Mouse (Mus musculus) liver, adult 2 months (tissue): ENCODE data around the gene Cgref1. TPM values are rescaled to one million over a fixed set of nuclear protein-coding genes. Genes with fewer than 3 reads are reported as not detected.

Experiments used
- DNase-seq: peaks from one replicate; pipeline ENCODE4 v3.0.0-alpha.2; 2011; ENCODE audit warnings: low read depth, low spot score; ENCODE audit errors: extremely low read depth
- H3K27ac ChIP-seq: fragments of 200-500 bp; replicated peaks from 2 replicates; pipeline ENCODE4 v1.5.1; 2012; ENCODE audit warnings: low read depth, mild to moderate bottlenecking, control low read depth, inconsistent platforms, low read length; ENCODE audit not compliant: insufficient read depth
- H3K27me3 ChIP-seq: fragments of 200-500 bp; 2 replicates; pipeline ENCODE4 v1.6.1; 2012; ENCODE audit warnings: mild to moderate bottlenecking, moderate library complexity, low read length, inconsistent platforms; ENCODE audit not compliant: control insufficient read depth, insufficient read depth
- H3K36me3 ChIP-seq: fragments of 200-500 bp; 2 replicates; pipeline ENCODE4 v1.6.1; 2012; ENCODE audit warnings: low read length, inconsistent platforms; ENCODE audit not compliant: control insufficient read depth, insufficient read depth
- H3K4me1 ChIP-seq: fragments of 200-500 bp; 2 replicates; pipeline ENCODE4 v1.6.1; 2011; ENCODE audit warnings: low read length; ENCODE audit not compliant: control insufficient read depth, insufficient read depth
- H3K4me3 ChIP-seq: fragments of 200-500 bp; 2 replicates; pipeline ENCODE4 v1.5.1; 2011; ENCODE audit warnings: low read depth, mild to moderate bottlenecking, control low read depth, low read length, moderate library complexity; ENCODE audit not compliant: insufficient read depth
- H3K79me2 ChIP-seq: fragments of 200-500 bp; 2 replicates; pipeline ENCODE4 v1.6.1; 2012; ENCODE audit warnings: inconsistent platforms, mild to moderate bottlenecking, low read length, moderate library complexity; ENCODE audit not compliant: control insufficient read depth, insufficient read depth
- H3K9ac ChIP-seq: fragments of 200-500 bp; 2 replicates; pipeline ENCODE4 v1.6.1; 2012; ENCODE audit warnings: low read depth, mild to moderate bottlenecking, control low read depth, inconsistent platforms, low read length
- CTCF ChIP-seq: fragments of 200-500 bp; IDR thresholded peaks from 2 replicates; pipeline ENCODE4 v1.5.1; 2011; ENCODE audit warnings: low read depth, low read length, control low read depth
- POLR2A ChIP-seq: fragments of 200-500 bp; IDR thresholded peaks from 2 replicates; pipeline ENCODE4 v1.6.1; 2011; ENCODE audit warnings: low read length, control low read depth; ENCODE audit not compliant: insufficient read depth; ENCODE audit errors: extremely low read depth
- WGBS: fragments of 180-500 bp; shearing (Covaris S2); methylation state at CpG from one replicate; pipeline ENCODE4 v1.1.7; 2018; 5-methylcytosine and 5-hydroxymethylcytosine counted together
- polyA plus RNA-seq: library from polyadenylated mRNA; depleted of rRNA; stranded (reverse); fragments of >200 nt; gene quantifications from 2 replicates; pipeline ENCODE4 v1.2.3, GENCODE M21; 2012
- total RNA-seq: library from RNA; depleted of rRNA; stranded (reverse); fragments of >200 nt; gene quantifications from 2 replicates; pipeline ENCODE4 v1.2.3, GENCODE M21; 2014

Cgref1 gene
- total and polyA plus RNA-seq, 2 experiments: 0.28 to 0.74 TPM

DNA sequence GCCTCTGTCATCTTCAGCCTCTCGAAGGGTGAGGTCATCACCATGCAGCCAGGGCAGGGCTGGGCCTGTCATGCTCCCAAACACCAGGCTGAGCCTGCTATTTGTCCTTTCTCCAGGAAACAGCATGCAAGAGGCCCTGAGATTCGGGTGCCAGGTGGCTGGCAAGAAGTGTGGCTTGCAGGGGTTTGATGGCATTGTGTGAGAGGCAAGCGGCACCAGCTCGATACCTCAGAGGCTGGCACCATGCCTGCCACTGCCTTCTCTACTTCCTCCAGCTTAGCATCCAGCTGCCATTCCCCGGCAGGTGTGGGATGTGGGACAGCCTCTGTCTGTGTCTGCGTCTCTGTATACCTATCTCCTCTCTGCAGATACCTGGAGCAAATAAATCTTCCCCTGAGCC is 14.5 kb downstream of the Cgref1 start:
- Histone ChIP-seq H3K4me3 (no peak overlapping the region), H3K27me3 (no peaks in the 10 kb centered on the region), H3K79me2 (peaks cover 4% of the 10 kb centered on the region; the same call in 1 of the 2 replicates), H3K4me1 (peaks cover 16% of the 10 kb centered on the region), H3K36me3 (peaks cover 33% of the 10 kb centered on the region; the same call in 1 of the 2 replicates), H3K27ac (no peak overlapping the region), H3K9ac (no peak overlapping the region)
- 81% methylated on average over 6 of the region's 6 CpGs for WGBS
- DNase-seq: no peak
- no peak for TF ChIP-seq POLR2A
- TF ChIP-seq CTCF: no peak

DNA sequence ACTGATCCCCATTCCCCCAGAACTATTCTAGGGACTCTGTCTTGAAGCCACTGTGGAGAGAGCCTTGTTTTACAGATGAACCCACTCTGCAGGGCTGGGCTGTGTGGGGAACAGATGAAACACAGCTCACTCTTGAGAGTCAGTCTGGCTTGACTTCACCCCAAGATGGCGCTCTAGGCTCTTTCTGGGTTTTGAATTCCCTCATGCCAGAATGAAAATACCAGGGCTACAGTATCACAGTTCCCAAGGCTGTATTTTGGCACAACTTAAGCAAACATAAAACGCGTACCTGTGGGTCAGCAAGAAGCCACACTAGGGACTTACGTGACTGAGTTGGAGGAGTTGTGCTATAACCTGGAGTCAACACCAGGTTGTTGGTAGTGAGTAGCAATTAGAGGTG is 15.3 kb downstream of the Cgref1 start:
- TF ChIP-seq CTCF: peak; percentile 58
- TF ChIP-seq POLR2A: no peak
- no peak overlapping the region for H3K4me3 ChIP-seq
- DNase-seq: peak; percentile 72
- no peak overlapping the region for H3K27ac ChIP-seq
- H3K4me1 ChIP-seq: peaks cover 18% of the 10 kb centered on the region
- peaks cover 33% of the 10 kb centered on the region; the same call in 1 of the 2 replicates for H3K36me3 ChIP-seq
- WGBS: 23% methylated on average over 4 of the region's 4 CpGs
- H3K27me3 ChIP-seq: no peaks in the 10 kb centered on the region
- H3K9ac ChIP-seq: no peak overlapping the region
- peaks cover 4% of the 10 kb centered on the region; the same call in 1 of the 2 replicates for H3K79me2 ChIP-seq

DNA sequence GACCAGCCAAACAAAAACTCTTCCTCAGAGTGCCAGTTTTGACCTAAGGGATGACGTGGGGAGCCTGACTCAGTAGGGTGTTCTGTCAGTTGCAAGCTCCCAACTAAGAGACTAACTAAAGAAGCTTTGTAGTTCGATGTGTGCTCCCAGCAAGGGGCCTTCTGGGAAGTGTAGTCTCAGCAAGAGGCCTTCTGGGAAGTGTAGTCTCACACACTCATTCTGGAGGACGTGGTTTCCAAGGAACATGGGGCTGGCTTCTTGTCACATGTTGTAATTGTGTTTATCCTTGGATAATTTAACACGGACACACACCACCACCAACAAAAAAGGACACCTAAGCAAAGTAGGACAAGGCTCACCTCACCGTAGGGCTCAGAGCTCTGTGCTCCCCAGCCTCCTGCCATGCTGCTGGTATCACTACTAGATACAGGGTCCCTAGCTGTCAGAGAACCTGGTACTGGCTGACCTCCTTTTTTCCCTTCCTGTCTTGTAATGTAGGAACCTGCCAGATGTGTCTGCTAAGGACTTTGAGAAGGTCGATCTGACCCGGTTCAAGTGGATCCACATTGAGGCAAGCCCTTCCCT is 17.4 kb downstream of the Cgref1 start:
- Histone ChIP-seq H3K36me3 (peaks cover 33% of the 10 kb centered on the region; the same call in 1 of the 2 replicates), H3K79me2 (peaks cover 4% of the 10 kb centered on the region; the same call in 1 of the 2 replicates), H3K27me3 (no peaks in the 10 kb centered on the region), H3K27ac (no peak overlapping the region; the same call in 1 of the 2 replicates), H3K4me3 (no peak overlapping the region), H3K9ac (no peak overlapping the region), H3K4me1 (peaks cover 29% of the 10 kb centered on the region)
- TF ChIP-seq POLR2A: no peak
- no peak for TF ChIP-seq CTCF
- WGBS: 50% methylated on average over 7 of the region's 7 CpGs
- no peak for DNase-seq

DNA sequence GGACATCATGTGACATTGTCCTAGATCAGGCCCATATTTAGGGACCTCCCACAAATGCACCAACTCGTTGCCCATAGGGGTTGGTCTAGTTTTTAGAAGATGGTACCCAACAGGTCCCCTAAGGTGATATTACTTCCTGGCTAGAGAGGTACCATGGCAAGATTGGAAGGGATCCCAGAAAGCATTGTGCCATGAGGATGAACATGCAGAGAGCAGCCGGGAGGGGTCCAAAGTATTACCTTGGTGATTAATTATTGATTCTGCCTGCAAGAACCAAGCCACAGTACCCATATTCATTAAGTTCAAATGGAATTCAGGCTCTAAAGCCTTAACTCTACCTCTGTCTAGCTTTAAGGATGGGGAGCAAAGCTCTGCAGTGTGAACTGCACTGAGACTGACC is 19.3 kb downstream of the Cgref1 start:
- WGBS: 16% methylated on average over 2 of the region's 2 CpGs
- peak overlapping the region; percentile 67 for H3K27ac ChIP-seq
- H3K9ac ChIP-seq: peak overlapping the region; percentile 17
- DNase-seq: peak; percentile 97
- no peaks in the 10 kb centered on the region for H3K27me3 ChIP-seq
- H3K36me3 ChIP-seq: peaks cover 26% of the 10 kb centered on the region; the same call in 1 of the 2 replicates
- no peak for TF ChIP-seq CTCF
- TF ChIP-seq POLR2A: no peak
- H3K4me1 ChIP-seq: peaks cover 29% of the 10 kb centered on the region
- no peak overlapping the region for H3K4me3 ChIP-seq
- H3K79me2 ChIP-seq: peaks cover 4% of the 10 kb centered on the region; the same call in 1 of the 2 replicates

DNA sequence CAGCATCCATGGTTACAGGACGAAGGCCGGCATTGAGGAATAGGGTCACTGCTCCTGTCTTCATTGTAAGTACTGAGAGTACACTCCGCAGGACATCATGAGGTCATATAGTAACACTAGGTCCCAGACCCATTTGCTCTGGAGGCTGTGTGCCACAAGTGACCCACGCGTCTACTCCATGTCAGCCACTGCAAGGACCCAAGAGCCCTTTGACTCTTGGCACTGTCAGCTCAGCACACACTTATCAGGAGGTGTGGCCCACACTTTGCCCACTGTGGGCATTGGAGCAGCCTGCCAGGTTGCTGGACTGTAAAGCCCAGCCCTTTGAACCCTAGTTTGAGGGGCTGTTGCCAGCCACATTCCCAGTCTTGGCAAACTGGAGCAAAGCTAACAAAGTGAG is 20.2 kb downstream of the Cgref1 start:
- DNase-seq: peak; percentile 100
- WGBS: 28% methylated on average over 5 of the region's 5 CpGs
- Histone ChIP-seq H3K27me3 (no peaks in the 10 kb centered on the region), H3K27ac (peak overlapping the region; percentile 83), H3K9ac (peak overlapping the region; percentile 45; the same call in 1 of the 2 replicates), H3K4me3 (no peak overlapping the region), H3K36me3 (peaks cover 23% of the 10 kb centered on the region; the same call in 1 of the 2 replicates), H3K79me2 (peaks cover 4% of the 10 kb centered on the region; the same call in 1 of the 2 replicates), H3K4me1 (peaks cover 37% of the 10 kb centered on the region)
- TF ChIP-seq CTCF: no peak
- TF ChIP-seq POLR2A: no peak

DNA sequence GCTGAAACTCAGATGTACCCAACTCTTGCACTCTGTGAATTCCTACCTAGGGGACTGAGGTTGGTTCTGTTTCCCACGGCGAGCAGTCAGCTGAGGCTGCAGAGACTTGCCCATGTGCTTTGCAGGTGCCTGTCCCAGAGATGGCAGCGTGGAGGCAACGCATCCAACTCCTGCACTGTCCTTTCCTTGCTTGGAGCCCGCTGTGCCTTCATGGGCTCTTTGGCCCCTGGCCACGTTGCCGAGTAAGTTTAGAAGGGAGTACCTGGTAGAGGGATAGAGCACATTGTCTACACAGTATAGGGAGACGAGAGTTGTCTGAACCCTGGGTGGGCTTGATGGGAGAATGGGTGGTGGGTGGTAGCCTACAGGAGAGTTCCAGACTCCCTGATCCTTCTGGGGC is 20.8 kb downstream of the Cgref1 start:
- peak overlapping the region; percentile 83 for H3K27ac ChIP-seq

More for the DNA sequence above, 20.8 kb downstream of the Cgref1 start:
- peaks cover 23% of the 10 kb centered on the region; the same call in 1 of the 2 replicates for H3K36me3 ChIP-seq
- peak overlapping the region; percentile 34 for H3K4me3 ChIP-seq
- 28% methylated on average over 8 of the region's 8 CpGs for WGBS
- peak; percentile 57 for DNase-seq
- H3K4me1 ChIP-seq: peaks cover 43% of the 10 kb centered on the region
- no peak for TF ChIP-seq CTCF
- TF ChIP-seq POLR2A: no peak
- H3K9ac ChIP-seq: peak overlapping the region; percentile 45
- H3K27me3 ChIP-seq: no peaks in the 10 kb centered on the region
- peaks cover 4% of the 10 kb centered on the region; the same call in 1 of the 2 replicates for H3K79me2 ChIP-seq
